Mouse (Mus musculus) megakaryocyte, adult 5-6 weeks (primary cell): ENCODE measurements around the gene Slc47a1. TPM values are rescaled to one million over a fixed set of nuclear protein-coding genes. Genes with fewer than 3 reads are reported as not detected.
"Not testable (repeated sequence)": the region's sequence is repeated elsewhere in the genome, so short reads cannot be mapped to it uniquely, and the experiment has no call there.

ENCODE experiments used
- ATAC-seq: 2 replicates; pipeline ENCODE4 v1.8.0; 2016; ENCODE audit warnings: mild to moderate bottlenecking, inconsistent platforms; ENCODE audit not compliant: poor library complexity, severe bottlenecking
- total RNA-seq, 2 experiments: library from RNA; stranded (forward) in 1 of 2; stranded (reverse) in 1 of 2; fragments of 153-499, 151-499 nt in 1 of 2; fragments of 221-1000, 200-1000 nt in 1 of 2; gene quantifications; 2 replicates each; pipeline versions ENCODE4 v1.2.3 to v1.2.4; 2015 to 2017

Slc47a1 gene
- total RNA-seq (2015) (not detected in 2 replicates), total RNA-seq (2017) (not detected in 2 replicates)

- no peak for ATAC-seq
Observed at GRCm38 (mm10) chr11:61377881-61378613, at the start of gene Slc47a1. Gene Slc47a1 (minus strand): TSS chr11:61378345.

- ATAC-seq, result no peak
Observed at GRCm38 (mm10) chr11:61419253-61419652, 41.1 kb upstream of the Slc47a1 start.

- peak; percentile 86 for ATAC-seq
Observed at GRCm38 (mm10) chr11:61417945-61418551, 39.9 kb upstream of the Slc47a1 start.

- ATAC-seq, result not testable (repeated sequence)
Observed at GRCm38 (mm10) chr11:61416540-61416939, 38.4 kb upstream of the Slc47a1 start.

GRCm38 (mm10) chr11:61415444-61415843 lies 37.3 kb upstream of the Slc47a1 start:
- no peak for ATAC-seq

- no peak for ATAC-seq
Observed at GRCm38 (mm10) chr11:61414560-61414959, 36.4 kb upstream of the Slc47a1 start.

GRCm38 (mm10) chr11:61413411-61413810 lies 35.3 kb upstream of the Slc47a1 start:
- ATAC-seq, result no peak

- ATAC-seq, result no peak
Observed at GRCm38 (mm10) chr11:61411809-61412208, 33.7 kb upstream of the Slc47a1 start.

GRCm38 (mm10) chr11:61411221-61411620 lies 33.1 kb upstream of the Slc47a1 start:
- no peak for ATAC-seq

- ATAC-seq, result 0 out of 2 replicates have a peak, but pooled peaks have one; percentile 28
Observed at GRCm38 (mm10) chr11:61410129-61410528, 32.0 kb upstream of the Slc47a1 start.

- no peak for ATAC-seq
Observed at GRCm38 (mm10) chr11:61409051-61409450, 30.9 kb upstream of the Slc47a1 start.

- peak; percentile 85 for ATAC-seq
Observed at GRCm38 (mm10) chr11:61408184-61409027, 30.3 kb upstream of the Slc47a1 start.

- peak; percentile 79 for ATAC-seq
Observed at GRCm38 (mm10) chr11:61407638-61408183, 29.6 kb upstream of the Slc47a1 start.

- no peak for ATAC-seq
Observed at GRCm38 (mm10) chr11:61401794-61402193, 23.6 kb upstream of the Slc47a1 start.

GRCm38 (mm10) chr11:61400681-61401346 lies 22.7 kb upstream of the Slc47a1 start:
- ATAC-seq, result no peak

- ATAC-seq, result not testable (repeated sequence)
Observed at GRCm38 (mm10) chr11:61397423-61398043, 19.4 kb upstream of the Slc47a1 start.

- no peak for ATAC-seq
Observed at GRCm38 (mm10) chr11:61388936-61389335, 10.8 kb upstream of the Slc47a1 start.

GRCm38 (mm10) chr11:61388012-61388411 lies 9.9 kb upstream of the Slc47a1 start:
- ATAC-seq, result no peak

- ATAC-seq, result no peak
Observed at GRCm38 (mm10) chr11:61387233-61387632, 9.1 kb upstream of the Slc47a1 start.

GRCm38 (mm10) chr11:61385725-61386124 lies 7.6 kb upstream of the Slc47a1 start:
- ATAC-seq, result no peak; the same call in 1 of the 2 replicates
